Mouse (Mus musculus): ENCODE results near the gene 2310039H08Rik.

Gene 2310039H08Rik

DNA sequence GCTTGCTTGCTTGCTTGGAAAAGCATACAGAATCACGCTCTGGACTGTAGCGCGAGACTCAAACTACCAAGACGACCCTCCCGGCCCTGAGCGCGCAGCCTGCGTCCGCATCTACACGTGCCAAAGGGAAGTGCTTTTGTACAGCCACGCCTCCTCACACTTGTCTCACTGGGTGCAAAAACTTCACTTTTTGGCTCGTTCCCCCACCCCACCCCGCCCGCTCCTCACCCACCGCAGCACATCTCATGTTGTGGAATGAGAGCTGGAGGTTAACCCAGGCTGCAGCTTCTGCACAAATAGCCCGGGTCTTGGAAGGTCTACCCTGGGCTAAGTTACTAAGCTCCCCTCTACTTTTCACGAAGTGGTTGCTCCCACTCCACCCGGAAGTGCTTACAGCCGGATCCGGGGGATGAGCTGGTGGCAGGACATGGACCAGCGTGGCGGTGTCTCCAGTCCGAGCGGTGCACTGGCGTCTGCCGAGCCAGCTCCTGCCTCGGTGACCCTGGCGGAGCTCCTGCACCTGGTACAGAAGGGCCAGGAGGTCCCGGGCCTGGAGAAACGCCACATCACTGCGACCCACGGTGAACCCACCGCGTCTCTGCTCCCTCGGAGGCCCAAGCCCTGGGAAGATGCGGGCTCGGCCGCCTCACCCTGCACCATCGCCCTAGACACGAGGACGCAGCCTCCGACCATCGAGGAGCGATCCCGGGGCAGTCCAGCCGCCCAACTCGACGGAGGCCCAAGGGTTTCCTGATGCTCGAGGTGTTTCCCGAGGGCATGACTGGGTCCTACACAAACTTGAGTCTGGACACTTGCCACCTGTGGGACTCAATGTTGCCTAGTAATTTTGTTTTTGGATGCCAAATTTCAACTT lies at the start of gene 2310039H08Rik:
Gene 2310039H08Rik (plus strand): TSS at position 232 of the 874 bp plus-strand sequence.
- DNase-seq (ENCODE audit: low spot score in 2 of 2), result peak; percentile 89 to 92

DNA sequence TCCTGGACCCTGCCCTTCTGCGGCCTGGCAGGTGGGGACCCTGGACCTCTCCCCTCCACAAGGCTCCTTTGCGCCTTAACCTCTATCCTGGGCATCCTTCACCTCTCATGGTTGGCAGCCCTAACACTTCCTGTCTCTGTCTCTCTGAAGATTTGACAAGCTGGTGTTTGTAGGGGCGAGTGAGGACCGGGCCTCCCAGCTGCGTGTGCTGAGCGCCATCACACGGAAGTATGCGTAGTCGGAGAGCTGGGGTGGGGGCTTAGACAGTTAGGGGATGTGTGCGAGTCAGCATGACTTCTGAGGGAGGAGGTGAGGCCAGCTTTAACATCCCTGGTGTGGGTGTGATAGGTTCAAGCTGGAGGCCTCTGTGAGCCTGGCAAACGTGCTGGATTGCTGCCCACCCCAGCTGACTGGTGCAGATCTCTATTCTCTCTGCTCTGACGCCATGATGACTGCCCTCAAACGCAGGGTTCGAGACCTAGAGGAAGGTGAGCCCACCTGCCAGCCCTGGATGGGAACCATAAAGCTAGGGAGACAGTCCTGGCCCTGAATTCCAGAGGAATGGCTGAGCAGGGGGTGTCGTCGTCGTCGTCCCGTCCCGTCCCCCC lies 47.9 kb upstream of the 2310039H08Rik start:
- DNase-seq (ENCODE audit: low spot score in 2 of 2), result no peak

DNA sequence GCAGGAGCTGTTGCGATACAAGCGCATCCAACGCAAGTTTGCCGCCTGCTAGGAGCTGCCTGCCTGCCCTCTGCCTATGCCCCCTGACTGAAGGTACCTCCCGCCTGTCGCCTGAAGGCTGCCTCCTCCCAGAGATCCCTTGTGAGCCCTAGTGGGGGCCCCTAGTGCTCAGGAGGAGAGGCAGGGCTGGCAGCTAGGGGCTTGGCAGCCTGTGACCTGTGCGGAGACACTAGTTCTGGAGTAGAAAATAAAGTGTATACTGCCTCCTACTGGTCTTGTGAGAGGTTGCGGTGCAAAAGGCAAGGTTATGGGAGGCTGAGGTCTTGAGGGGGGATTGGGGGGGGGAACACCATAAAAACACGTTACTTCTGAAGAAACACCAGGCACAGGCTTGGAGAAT lies 47.2 kb upstream of the 2310039H08Rik start:
- DNase-seq (ENCODE audit: low spot score in 2 of 2), result no peak

DNA sequence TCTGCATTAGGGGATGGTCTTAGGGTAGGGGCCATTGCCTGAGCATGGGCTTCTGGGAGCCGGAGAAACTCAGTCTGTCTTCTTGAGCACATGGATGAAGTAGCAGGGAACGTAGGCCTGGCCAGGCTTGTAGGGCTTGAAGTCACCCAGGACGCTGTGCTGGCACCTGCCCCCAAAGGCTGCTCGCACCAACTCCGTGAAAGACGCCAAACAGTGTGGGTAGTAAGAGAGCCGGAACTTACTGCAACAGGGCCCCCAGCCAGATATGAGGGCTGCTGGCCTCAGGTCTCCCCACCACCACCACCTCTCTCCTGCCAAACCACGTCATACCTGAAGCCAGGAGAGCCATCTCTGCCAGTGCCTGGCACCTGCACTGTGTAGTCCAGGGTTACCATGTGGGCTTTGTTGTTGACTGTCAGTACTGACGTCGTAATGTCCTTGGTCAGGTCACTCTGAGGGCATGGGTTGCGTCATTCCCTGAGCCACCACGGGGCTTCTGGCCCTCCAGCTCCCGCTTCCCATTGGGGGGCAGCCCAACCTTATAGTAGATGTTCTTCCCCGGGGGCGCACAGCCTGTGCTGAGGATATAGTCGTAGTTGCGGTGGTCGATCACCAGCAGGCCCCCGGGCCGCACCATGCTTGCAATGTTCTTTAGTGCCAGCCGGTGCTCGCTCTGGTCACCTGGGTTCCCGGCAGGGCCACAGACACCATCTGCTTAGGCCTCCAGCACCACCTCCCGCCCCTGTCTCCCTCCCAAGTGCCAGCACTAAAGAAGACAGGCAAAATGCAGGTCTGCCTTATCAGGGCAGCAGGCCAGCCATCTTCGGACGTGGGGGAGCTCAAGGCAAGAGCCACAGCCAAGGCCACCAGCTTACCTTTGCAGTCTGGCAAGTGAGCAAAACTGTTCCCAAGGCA lies 46.4 kb upstream of the 2310039H08Rik start:
- DNase-seq (ENCODE audit: low spot score in 2 of 2), result no peak

DNA sequence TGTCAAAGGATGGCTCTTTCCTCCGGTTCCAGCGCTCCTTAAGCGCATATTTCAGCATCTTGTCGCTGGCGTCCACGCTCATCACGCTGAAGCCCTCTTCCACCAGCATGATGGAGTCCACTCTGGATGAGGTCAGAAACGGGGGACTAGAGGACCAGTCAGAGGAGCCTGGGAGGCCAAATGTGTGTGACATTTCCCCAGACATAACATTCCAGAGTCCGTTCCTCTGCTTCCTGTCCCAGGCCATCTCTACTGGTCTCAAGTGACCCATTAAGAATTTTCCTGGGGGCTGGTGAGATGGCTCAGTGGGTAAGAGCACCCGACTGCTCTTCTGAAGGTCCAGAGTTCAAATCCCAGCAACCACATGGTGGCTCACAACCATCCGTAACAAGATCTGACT lies 45.2 kb upstream of the 2310039H08Rik start:
- DNase-seq (ENCODE audit: low spot score in 2 of 2), result no peak

DNA sequence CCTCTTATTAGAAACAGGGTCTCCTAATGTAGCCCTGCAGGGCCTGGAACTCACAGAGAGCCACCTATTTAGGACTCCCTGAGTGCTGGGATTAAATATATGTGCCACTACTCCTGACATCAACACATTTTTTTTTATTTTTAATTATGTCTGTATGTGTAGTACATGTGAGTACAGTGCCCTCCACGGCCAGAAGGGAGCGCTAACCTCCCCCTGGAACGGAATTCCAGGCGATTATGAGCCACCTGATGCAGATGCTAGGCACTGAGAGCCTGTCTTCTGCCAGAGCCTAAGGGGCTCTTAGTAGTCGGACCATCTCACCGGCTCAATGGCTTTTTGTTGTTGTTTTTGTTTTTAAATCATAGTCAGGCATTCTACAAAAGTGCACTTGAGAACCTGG lies 44.4 kb upstream of the 2310039H08Rik start:
- DNase-seq (ENCODE audit: low spot score in 2 of 2), result no peak

DNA sequence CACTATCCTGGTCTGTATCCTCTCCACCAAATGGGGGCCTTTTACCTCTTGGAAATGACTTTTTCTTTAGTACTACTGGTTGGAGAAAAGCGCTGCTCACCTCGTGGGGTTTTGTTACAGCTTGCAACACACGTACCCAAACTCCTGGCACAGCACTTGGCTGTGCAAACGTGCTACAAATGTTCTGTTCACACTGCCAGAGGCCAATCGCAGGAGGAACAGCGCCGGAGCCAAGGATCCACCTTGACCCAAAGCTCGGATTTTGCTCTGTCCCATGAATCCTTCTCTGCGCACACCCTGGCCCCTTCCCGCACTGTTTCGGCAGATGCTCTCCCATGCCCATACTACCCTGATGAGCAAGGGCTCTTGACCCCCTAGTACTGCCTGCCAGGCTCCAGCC lies 43.9 kb upstream of the 2310039H08Rik start:
- DNase-seq (ENCODE audit: low spot score in 2 of 2), result no peak

DNA sequence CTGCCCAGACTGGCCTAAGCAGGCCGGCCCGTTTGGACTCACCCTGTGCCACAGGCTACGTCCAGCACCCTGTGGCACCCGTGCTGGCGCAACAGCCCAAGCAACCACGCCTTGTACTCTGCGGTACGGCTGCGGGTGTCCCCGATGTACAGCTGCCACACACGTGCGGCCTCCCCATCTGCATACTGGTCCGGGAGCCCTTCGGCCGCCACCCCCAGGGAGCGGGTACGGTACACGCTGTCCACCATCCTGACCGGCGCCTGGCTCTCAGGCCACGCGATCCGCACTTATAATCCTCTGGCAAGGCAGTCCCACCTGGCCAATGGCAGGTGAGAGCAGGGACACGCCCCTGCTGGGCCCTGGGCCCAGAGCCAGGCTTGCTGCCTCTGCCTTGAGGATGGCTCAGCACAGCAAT lies 43.5 kb upstream of the 2310039H08Rik start, which contains the start of gene Gnmt:
Gene Gnmt (minus strand): TSS at position 265 of the 415 bp plus-strand sequence.
- no peak for DNase-seq (ENCODE audit: low spot score in 2 of 2)

DNA sequence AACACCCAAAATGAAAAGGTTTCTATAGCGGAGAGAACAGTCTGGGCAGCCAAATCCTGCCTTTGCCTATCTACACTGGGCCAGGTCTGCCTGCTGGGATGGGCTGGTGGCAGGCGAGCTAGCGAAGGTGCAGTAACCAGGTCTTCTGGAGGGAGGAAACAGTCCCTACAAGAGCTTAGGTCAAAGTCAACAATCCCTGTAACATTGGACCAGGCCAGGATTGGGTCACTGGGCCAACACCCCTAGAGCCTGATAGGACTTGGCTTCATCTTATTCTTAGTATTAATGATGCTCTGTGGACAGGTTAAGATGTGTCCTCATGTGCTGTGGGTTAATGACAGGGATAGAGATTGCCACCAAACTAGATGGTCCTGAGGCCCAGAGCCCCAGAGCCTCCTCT lies 38.4 kb upstream of the 2310039H08Rik start:
- DNase-seq (ENCODE audit: low spot score in 2 of 2), result no peak

DNA sequence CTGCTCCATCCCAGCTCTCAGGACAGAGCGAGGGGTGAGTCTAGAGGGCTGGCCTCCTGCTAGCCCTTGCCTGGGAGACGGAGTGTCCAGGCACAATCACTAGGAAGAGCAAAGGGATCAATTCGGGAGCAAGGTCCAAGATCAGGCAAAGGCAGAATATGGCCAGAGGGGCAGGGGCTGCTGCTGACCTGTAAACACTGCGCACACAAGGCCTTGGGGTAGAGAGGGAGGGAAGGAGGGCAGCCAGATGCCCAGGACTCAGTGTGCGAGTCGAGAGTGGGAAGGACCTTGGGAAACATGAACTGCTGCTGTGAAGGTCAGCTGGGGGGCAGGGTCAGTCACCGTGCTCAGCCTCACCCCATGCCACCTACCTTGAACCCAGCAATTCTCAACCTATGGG lies 37.1 kb upstream of the 2310039H08Rik start:
- no peak for DNase-seq (ENCODE audit: low spot score in 2 of 2)

DNA sequence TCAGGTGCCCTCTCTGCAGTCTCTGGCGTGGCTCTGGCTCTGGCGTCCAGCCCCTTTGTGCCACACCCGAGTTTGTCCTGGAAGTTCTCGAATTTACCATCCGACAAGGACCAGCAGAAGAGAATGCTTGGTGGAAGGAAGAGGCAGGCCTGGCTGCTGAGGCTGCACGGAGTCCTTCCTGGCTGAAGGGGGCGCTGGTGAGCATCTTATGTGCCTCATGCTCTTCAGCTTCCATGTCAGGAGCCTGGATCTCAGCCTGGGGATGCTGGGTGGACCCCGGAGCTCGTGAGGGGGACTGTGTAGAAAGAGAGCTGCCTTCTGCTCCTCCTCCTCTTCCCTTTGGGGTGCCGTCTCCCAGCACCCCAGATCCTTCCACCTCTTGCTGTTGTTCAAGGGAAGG lies 36.3 kb upstream of the 2310039H08Rik start:
- no peak for DNase-seq (ENCODE audit: low spot score in 2 of 2)

DNA sequence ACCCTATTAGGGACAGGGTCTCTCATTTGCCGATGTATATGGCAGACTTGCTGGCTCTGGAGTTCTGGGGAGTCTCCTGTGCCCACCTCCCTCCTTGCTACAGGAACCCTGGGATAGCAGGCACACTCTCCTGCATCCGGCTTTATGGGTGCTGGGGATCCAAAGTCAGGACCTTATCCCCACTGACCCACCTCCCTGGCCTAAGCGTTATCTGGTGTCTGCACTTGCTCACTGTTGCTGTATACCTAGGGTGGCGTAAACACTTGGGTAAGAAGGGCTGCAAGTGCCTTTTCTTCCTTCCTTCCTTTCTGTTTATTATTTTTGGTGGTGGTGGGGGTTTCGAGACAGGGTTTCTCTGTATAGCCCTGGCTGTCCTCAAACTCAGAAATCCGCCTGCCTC lies 31.1 kb upstream of the 2310039H08Rik start:
- no peak for DNase-seq (ENCODE audit: low spot score in 2 of 2)

DNA sequence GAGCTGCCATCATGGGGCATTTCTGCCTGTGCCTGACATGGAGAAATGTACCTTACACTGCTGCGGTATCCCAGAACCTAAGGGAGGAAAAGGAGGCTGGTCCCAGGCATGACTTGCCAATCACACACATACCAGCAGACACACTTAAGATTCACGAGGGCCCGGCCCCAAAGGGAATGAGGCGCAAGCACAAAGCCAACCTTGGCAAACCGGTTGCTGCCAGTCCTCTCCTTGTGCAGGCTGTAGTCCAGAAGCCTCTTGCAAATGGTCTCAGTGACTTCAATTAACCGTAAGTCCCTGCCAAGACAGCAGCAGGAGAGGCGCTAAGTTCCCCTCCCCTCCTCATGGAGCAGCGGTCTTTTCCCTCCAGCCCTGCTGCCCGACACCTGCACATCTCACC lies 29.4 kb upstream of the 2310039H08Rik start:
- no peak for DNase-seq (ENCODE audit: low spot score in 2 of 2)

DNA sequence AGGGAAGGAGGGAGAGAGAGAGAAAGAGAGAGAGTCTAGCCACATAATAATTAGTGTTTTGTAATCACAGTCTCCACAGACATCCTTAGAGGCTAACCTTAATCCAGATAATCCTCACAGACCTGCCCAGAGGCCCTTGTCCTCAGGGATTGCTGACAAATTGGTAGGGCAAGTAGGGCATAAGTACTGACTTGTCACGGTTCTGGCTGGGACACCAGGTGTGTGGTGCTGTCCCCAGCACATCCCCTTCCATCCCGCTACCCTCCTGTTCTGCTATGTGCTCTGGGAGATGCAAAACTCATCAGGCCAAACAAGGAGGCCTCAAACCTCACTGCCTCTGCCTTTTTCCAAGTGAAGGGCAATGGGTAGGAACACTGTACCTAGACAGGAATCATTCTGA lies 26.9 kb upstream of the 2310039H08Rik start:
- no peak for DNase-seq (ENCODE audit: low spot score in 2 of 2)

DNA sequence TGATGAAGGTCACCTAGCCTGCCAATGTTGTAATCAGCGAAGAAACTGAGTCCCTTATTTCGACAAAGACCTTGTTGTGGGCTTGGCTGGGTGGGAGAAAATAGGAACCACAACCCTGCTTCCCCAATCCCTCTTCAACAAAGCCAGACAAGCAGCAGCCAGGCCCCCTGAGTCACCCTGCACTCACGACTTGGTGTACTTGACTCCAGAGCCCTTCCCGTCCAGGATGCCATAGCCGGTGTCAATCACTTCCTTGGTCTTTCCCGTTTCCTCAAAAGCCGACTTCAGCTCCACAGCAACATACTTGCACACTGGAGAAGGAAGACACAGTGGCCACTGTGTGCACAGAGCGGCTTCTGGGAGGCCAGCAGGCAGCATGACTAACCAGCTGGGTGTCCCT lies 25.2 kb upstream of the 2310039H08Rik start:
- no peak for DNase-seq (ENCODE audit: low spot score in 2 of 2)

DNA sequence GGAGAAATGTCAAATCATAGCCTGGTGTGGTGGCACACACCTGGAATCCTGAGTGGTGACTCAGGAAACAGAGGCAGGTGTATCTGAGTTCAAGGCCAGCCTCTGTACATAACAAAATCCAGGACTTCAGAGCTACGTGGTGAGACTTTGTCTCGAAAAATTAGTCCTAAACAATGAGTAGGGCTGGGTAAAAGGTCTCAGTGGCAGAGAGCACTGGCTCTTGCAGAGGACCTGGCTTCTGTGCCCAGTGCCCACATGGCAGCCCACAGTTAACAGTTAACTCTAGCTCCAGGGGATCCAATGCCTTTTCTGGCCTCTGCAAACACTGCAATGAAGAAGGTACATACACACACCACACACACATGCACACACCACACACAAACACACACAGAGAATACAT lies 24.6 kb upstream of the 2310039H08Rik start:
- DNase-seq (ENCODE audit: low spot score in 2 of 2), result no peak

DNA sequence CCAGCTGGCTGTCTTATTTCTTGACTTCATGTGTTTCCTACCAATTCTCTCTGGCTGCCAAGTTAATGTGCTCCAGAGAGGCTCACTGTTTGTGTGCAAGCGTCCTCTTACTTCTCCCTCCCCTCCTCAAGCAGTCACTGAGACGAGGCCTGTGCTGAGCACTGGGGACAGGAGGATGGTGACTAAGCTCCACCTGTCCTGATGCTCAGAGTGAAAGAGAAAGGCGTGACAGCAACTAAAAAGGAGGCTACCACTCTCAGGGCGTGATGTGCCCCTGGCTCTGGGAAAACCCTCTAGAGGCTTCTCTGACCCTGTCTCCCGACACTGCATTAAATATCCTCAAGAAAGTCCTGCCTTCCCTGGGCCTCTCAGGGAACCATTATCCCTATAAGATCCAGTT lies 23.2 kb upstream of the 2310039H08Rik start:
- no peak for DNase-seq (ENCODE audit: low spot score in 2 of 2)

DNA sequence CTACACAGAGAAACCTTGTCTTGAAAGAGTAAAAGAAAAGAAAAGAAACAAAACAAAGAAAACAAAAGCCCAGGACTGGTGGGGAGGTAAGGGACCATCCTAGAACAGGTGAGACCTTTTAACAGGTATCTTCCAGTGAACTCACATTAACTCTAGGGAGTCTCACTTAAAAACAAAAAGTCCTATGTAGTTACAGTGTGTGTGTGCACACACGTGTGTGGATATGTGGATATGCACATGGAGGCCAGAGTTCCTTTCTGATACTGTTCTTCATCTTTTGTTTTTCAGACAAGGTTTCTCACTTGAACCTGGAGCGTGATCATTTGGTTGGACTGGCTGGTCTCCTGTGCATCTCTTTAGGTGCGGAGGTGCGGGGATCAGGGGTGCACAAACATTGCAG lies 21.9 kb upstream of the 2310039H08Rik start:
- no peak for DNase-seq (ENCODE audit: low spot score in 2 of 2)

DNA sequence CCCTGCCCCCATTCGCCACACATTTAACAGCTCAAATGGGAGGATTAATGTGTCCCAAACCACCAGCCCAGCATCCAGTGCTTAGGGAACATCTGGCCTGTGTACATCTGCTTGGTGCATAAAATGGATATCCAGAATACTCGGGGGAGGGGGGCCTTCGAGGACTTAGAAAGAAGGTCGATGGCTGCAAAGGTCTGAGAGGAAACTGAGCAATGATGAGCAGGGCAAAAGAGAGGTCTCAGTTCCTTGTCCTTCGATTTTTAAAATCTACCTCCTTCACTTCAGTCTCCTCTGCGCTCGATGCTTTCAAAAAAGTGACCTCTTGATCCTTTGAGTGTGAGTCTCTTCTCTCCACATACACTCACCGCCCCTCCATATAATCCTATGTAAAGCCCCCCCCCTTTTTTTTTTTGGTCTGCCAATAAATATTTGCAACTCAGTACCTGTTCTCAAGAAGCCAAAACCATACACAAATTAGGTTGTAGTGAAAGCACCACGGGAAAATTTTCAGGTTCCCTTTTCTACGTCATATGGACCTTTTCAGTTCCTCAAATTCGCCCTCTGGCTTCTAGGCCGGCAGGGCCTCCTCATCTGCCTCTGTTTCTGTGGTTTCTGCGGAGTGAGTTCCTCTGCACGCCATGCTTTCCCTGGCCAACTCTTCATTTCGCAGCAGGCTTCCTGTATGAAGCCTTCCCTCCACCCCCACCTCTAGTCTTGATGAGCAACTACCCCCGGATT lies 21.2 kb upstream of the 2310039H08Rik start:
- no peak for DNase-seq (ENCODE audit: low spot score in 2 of 2)

DNA sequence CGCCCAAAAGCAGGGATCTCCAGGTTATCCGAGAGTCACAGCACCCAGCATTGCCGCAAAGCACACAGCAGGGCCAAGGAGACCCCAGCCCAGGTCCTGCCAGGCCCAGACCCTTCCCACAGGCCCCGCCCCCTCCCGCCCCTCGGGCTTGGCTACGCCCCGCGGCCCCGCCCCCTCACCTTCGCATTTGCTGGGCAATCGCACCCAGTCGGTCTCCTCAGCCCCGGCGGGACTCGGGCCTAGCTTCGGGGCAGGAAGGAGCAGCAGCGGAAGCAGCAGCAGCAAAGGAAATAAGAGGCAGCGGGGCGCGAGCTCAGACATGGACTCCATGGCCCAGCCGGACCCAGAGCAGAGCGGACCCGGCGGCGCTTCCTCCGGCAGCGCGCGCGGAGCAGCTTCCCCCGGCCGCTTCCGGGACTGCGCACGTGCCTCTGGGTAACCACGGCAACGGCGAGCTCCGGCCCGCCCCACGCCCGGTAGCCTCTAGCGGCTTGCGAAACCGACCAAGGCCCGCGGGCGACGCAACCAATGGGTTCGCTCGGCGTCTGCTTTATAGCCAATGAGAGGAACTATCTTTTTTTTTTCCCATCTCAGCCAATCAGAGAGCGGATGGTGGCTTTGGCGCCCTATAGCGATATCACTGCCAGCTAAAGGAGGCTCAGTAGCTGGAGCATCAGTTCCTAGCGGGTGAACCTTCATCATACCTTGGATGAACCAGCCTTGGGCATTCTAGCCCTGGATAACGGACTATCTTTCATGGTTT lies 20.5 kb upstream of the 2310039H08Rik start, which contains the start of gene Cnpy3:
Gene Cnpy3 (minus strand): TSS at position 421 of the 763 bp plus-strand sequence.
- DNase-seq (ENCODE audit: low spot score in 2 of 2), result peak; percentile 99 to 100

DNA sequence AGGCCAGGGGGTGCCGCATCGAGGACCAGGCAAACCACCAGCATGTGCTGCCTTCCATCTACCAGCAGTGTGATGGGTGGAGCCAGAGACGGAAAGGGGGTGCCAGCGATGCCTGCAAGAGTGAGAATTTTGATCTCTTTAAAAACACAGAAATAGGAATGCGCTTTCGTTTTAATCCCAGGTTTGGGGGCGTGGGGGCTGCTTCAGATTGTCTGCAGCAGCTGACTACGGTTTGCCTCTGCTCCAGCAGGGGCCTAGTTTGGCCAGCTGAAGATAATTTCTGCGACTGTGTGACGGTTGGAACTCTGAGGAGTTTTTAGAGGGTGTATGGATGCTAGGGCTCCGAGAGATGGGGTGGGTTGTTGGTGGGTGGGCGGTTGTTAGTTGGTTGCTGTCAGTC lies 13.7 kb upstream of the 2310039H08Rik start:
- no peak for DNase-seq (ENCODE audit: low spot score in 2 of 2)
